Mouse (Mus musculus): Measurements from ENCODE around the gene Apol6. TPM values are rescaled to one million over a fixed set of nuclear protein-coding genes. Genes with fewer than 3 reads are reported as not detected.

Gene Apol6
- total and polyA plus RNA-seq, 3 experiments = 0.47 to 8.0 (median 0.89) TPM

- no peak for DNase-seq
- no peak overlapping the region for H3K9ac ChIP-seq (ENCODE audit: low read depth, low read length)
- 52% methylated on average over 6 of the region's 6 CpGs for WGBS
- no peaks in the 10 kb centered on the region for H3K27me3 ChIP-seq (ENCODE audit: control insufficient read depth, insufficient read depth, low read length)
- peaks cover 5% of the 10 kb centered on the region for H3K4me1 ChIP-seq (ENCODE audit: control insufficient read depth, insufficient read depth, low read length)
- H3K4me3 ChIP-seq = no peak overlapping the region
- no peaks in the 10 kb centered on the region for H3K79me2 ChIP-seq (replicated peaks; ENCODE audit: control insufficient read depth, insufficient read depth, low read length)
- intact Hi-C loops (cut with DNase I) = loop anchor here (5.0 kb wide), 2 partner anchors 38 to 83 kb away; no protein-coding TSS in a partner anchor
- no peak overlapping the region for H3K27ac ChIP-seq
- TF ChIP-seq EP300 (IDR thresholded peaks at IDR 0.05; ENCODE audit: insufficient read depth, low read depth, low read length) (no peak), POLR2A (IDR thresholded peaks at IDR 0.05; ENCODE audit: insufficient read depth, low read depth, low read length) (no peak), CTCF (IDR thresholded peaks at IDR 0.05) (no peak)
- H3K36me3 ChIP-seq (ENCODE audit: control insufficient read depth, insufficient read depth, low read length) = no peaks in the 10 kb centered on the region
These were observed 20.8 kb downstream of the Apol6 start for GRCm38 (mm10) chr15:77065259-77065852.

GRCm38 (mm10) chr15:77066233-77066632 is 21.7 kb downstream of the Apol6 start:
- Histone ChIP-seq H3K36me3 (ENCODE audit: control insufficient read depth, insufficient read depth, low read length) (no peaks in the 10 kb centered on the region), H3K4me1 (ENCODE audit: control insufficient read depth, insufficient read depth, low read length) (peaks cover 5% of the 10 kb centered on the region), H3K79me2 (replicated peaks; ENCODE audit: control insufficient read depth, insufficient read depth, low read length) (no peaks in the 10 kb centered on the region)

GRCm38 (mm10) chr15:77068439-77068861 is 23.9 kb downstream of the Apol6 start:
- H3K9ac ChIP-seq (ENCODE audit: low read depth, low read length) = no peak overlapping the region
- H3K27me3 ChIP-seq (ENCODE audit: control insufficient read depth, insufficient read depth, low read length) = no peaks in the 10 kb centered on the region
- H3K79me2 ChIP-seq (replicated peaks; ENCODE audit: control insufficient read depth, insufficient read depth, low read length) = no peaks in the 10 kb centered on the region
- H3K4me1 ChIP-seq (ENCODE audit: control insufficient read depth, insufficient read depth, low read length) = peaks cover 5% of the 10 kb centered on the region
- DNase-seq = peak; percentile 57 to 59
- TF ChIP-seq EP300 (IDR thresholded peaks at IDR 0.05; ENCODE audit: insufficient read depth, low read depth, low read length) (0 out of 2 replicates have a peak, but pooled peaks have one; percentile 56), CTCF (IDR thresholded peaks at IDR 0.05) (peak; percentile 70), POLR2A (IDR thresholded peaks at IDR 0.05; ENCODE audit: insufficient read depth, low read depth, low read length) (no peak)
- WGBS = 13% methylated on average over 3 of the region's 3 CpGs
- no peaks in the 10 kb centered on the region for H3K36me3 ChIP-seq (ENCODE audit: control insufficient read depth, insufficient read depth, low read length)
- no peak overlapping the region for H3K4me3 ChIP-seq
- intact Hi-C loops (cut with DNase I) = loop anchor here (5.0 kb wide), 2 partner anchors 41 to 86 kb away; no protein-coding TSS in a partner anchor
- H3K27ac ChIP-seq = peak overlapping the region; percentile 40

More at GRCm38 (mm10) chr15:77066233-77066632, 21.7 kb downstream of the Apol6 start:
- Histone ChIP-seq H3K4me3 (no peak overlapping the region), H3K9ac (ENCODE audit: low read depth, low read length) (no peak overlapping the region), H3K27ac (no peak overlapping the region), H3K27me3 (ENCODE audit: control insufficient read depth, insufficient read depth, low read length) (no peaks in the 10 kb centered on the region)
- intact Hi-C loops (cut with DNase I) = loop anchor here (5.0 kb wide), 2 partner anchors 39 to 84 kb away; no protein-coding TSS in a partner anchor
- TF ChIP-seq CTCF (IDR thresholded peaks at IDR 0.05) (no peak), EP300 (IDR thresholded peaks at IDR 0.05; ENCODE audit: insufficient read depth, low read depth, low read length) (no peak), POLR2A (IDR thresholded peaks at IDR 0.05; ENCODE audit: insufficient read depth, low read depth, low read length) (no peak)
- DNase-seq = no peak
- WGBS = 49% methylated on average over 6 of the region's 6 CpGs

GRCm38 (mm10) chr15:77069019-77069418 is 24.5 kb downstream of the Apol6 start:
- intact Hi-C loops (cut with DNase I) = loop anchor here (5.0 kb wide), 2 partner anchors 42 to 87 kb away; no protein-coding TSS in a partner anchor
- 34% methylated on average over 3 of the region's 3 CpGs for WGBS
- no peak for TF ChIP-seq EP300 (IDR thresholded peaks at IDR 0.05; ENCODE audit: insufficient read depth, low read depth, low read length)
- TF ChIP-seq POLR2A (IDR thresholded peaks at IDR 0.05; ENCODE audit: insufficient read depth, low read depth, low read length) = no peak
- TF ChIP-seq CTCF (IDR thresholded peaks at IDR 0.05) = no peak
- no peaks in the 10 kb centered on the region for H3K79me2 ChIP-seq (replicated peaks; ENCODE audit: control insufficient read depth, insufficient read depth, low read length)
- H3K4me1 ChIP-seq (ENCODE audit: control insufficient read depth, insufficient read depth, low read length) = peaks cover 5% of the 10 kb centered on the region
- H3K9ac ChIP-seq (ENCODE audit: low read depth, low read length) = no peak overlapping the region
- peak in 1 of 2 experiments; percentile 33 for DNase-seq
- no peaks in the 10 kb centered on the region for H3K36me3 ChIP-seq (ENCODE audit: control insufficient read depth, insufficient read depth, low read length)
- H3K27ac ChIP-seq = no peak overlapping the region; the same call in 1 of the 2 replicates
- H3K4me3 ChIP-seq = no peak overlapping the region
- H3K27me3 ChIP-seq (ENCODE audit: control insufficient read depth, insufficient read depth, low read length) = no peaks in the 10 kb centered on the region

- WGBS = 90% methylated on average over 11 of the region's 11 CpGs
- no peak for DNase-seq
- H3K4me1 ChIP-seq (ENCODE audit: control insufficient read depth, insufficient read depth, low read length) = peaks cover 5% of the 10 kb centered on the region
- H3K27ac ChIP-seq = no peak overlapping the region
- no peak overlapping the region for H3K4me3 ChIP-seq
- H3K79me2 ChIP-seq (replicated peaks; ENCODE audit: control insufficient read depth, insufficient read depth, low read length) = no peaks in the 10 kb centered on the region
- intact Hi-C loops (cut with DNase I) = loop anchor here (10.0 kb wide), 1 partner anchor 284 kb away; no protein-coding TSS in a partner anchor
- TF ChIP-seq POLR2A (IDR thresholded peaks at IDR 0.05; ENCODE audit: insufficient read depth, low read depth, low read length) (no peak), EP300 (IDR thresholded peaks at IDR 0.05; ENCODE audit: insufficient read depth, low read depth, low read length) (no peak), CTCF (IDR thresholded peaks at IDR 0.05) (no peak)
- no peaks in the 10 kb centered on the region for H3K36me3 ChIP-seq (ENCODE audit: control insufficient read depth, insufficient read depth, low read length)
- no peaks in the 10 kb centered on the region for H3K27me3 ChIP-seq (ENCODE audit: control insufficient read depth, insufficient read depth, low read length)
- H3K9ac ChIP-seq (ENCODE audit: low read depth, low read length) = no peak overlapping the region
These were observed 26.3 kb downstream of the Apol6 start for GRCm38 (mm10) chr15:77070745-77071268.

GRCm38 (mm10) chr15:77071501-77071900 is 27.0 kb downstream of the Apol6 start:
- Histone ChIP-seq H3K9ac (ENCODE audit: low read depth, low read length) (no peak overlapping the region), H3K79me2 (replicated peaks; ENCODE audit: control insufficient read depth, insufficient read depth, low read length) (no peaks in the 10 kb centered on the region), H3K27me3 (ENCODE audit: control insufficient read depth, insufficient read depth, low read length) (no peaks in the 10 kb centered on the region), H3K36me3 (ENCODE audit: control insufficient read depth, insufficient read depth, low read length) (no peaks in the 10 kb centered on the region), H3K4me3 (no peak overlapping the region), H3K4me1 (ENCODE audit: control insufficient read depth, insufficient read depth, low read length) (peaks cover 5% of the 10 kb centered on the region), H3K27ac (no peak overlapping the region)
- TF ChIP-seq POLR2A (IDR thresholded peaks at IDR 0.05; ENCODE audit: insufficient read depth, low read depth, low read length) = no peak
- peak; percentile 55 for TF ChIP-seq CTCF (IDR thresholded peaks at IDR 0.05)
- intact Hi-C loops (cut with DNase I) = loop anchor here (10.0 kb wide), 1 partner anchor 283 kb away; no protein-coding TSS in a partner anchor
- DNase-seq = no peak
- 21% methylated on average over 10 of the region's 10 CpGs for WGBS

Measured in heart, adult 2 months (tissue).